Mouse (Mus musculus): ENCODE results near the gene Olfr735. TPM values are rescaled to one million over a fixed set of nuclear protein-coding genes. Genes with fewer than 3 reads are reported as not detected.

Gene Olfr735
- not detected in 2 replicates for polyA plus RNA-seq (2012; rRNA removed)

GRCm38 (mm10) chr14:50348796-50349195 is at the start of gene Olfr735:
Olfr735 (minus strand) TSS chr14:50348872.

GRCm38 (mm10) chr14:50380863-50381262 is 32.2 kb upstream of the Olfr735 start, which contains the start of gene Olfr736:
Olfr736 (plus strand) TSS chr14:50381163.

GRCm38 (mm10) chr14:50357593-50357992 is 8.9 kb upstream of the Olfr735 start, which contains the start of gene Tlr11:
Tlr11 (plus strand) TSS chr14:50357914.

GRCm38 (mm10) chr14:50326661-50327060 is 22.0 kb downstream of the Olfr735 start, which contains the start of gene Olfr734:
Olfr734 (minus strand) TSS chr14:50326761.

GRCm38 (mm10) chr14:50301422-50301821 is 47.2 kb downstream of the Olfr735 start, which contains the start of gene Olfr733:
Olfr733 (minus strand) TSS chr14:50301522.

Other genes starting within 250 kb of the Olfr735 start
- not detected in 2 replicates for gene Olfr727, start 225.7 kb downstream of the Olfr735 start, polyA plus RNA-seq (2012; rRNA removed)
- gene Olfr728, start 206.2 kb downstream of the Olfr735 start, polyA plus RNA-seq (2012; rRNA removed): not detected in 2 replicates
- gene Olfr729, start 196.0 kb downstream of the Olfr735 start, polyA plus RNA-seq (2012; rRNA removed): not detected in 2 replicates
- gene Olfr730, start 160.7 kb downstream of the Olfr735 start, polyA plus RNA-seq (2012; rRNA removed): not detected in 2 replicates
- gene Olfr731, start 107.0 kb downstream of the Olfr735 start, polyA plus RNA-seq (2012; rRNA removed): not detected in 2 replicates
- gene Olfr732, start 64.7 kb downstream of the Olfr735 start, polyA plus RNA-seq (2012; rRNA removed): not detected in 2 replicates
- gene Olfr733, start 47.4 kb downstream of the Olfr735 start, polyA plus RNA-seq (2012; rRNA removed): not detected in 2 replicates
- gene Olfr734, start 22.1 kb downstream of the Olfr735 start, polyA plus RNA-seq (2012; rRNA removed): not detected in 2 replicates
- 0.21 and 0.36 TPM in 2 replicates for gene Tlr11, start 9.0 kb upstream of the Olfr735 start, polyA plus RNA-seq (2012; rRNA removed)
- not detected in 2 replicates for gene Olfr736, start 32.3 kb upstream of the Olfr735 start, polyA plus RNA-seq (2012; rRNA removed)
- not detected in 2 replicates for gene Olfr738, start 58.7 kb upstream of the Olfr735 start, polyA plus RNA-seq (2012; rRNA removed)
- not detected in 2 replicates for gene Olfr739, start 69.8 kb upstream of the Olfr735 start, polyA plus RNA-seq (2012; rRNA removed)
- not detected in 2 replicates for gene Olfr740, start 96.7 kb upstream of the Olfr735 start, polyA plus RNA-seq (2012; rRNA removed)
- not detected in 2 replicates for gene Olfr741, start 123.9 kb upstream of the Olfr735 start, polyA plus RNA-seq (2012; rRNA removed)
- gene Olfr742, start 154.7 kb upstream of the Olfr735 start, polyA plus RNA-seq (2012; rRNA removed): not detected in 2 replicates
- gene Olfr743, start 173.0 kb upstream of the Olfr735 start, polyA plus RNA-seq (2012; rRNA removed): not detected in 2 replicates

All from ovary, adult 2 months (tissue).